Mouse (Mus musculus) neural tube, embryonic 14.5 days (tissue): Measurements from ENCODE around the gene Babam2. TPM values are rescaled to one million over a fixed set of nuclear protein-coding genes. Genes with fewer than 3 reads are reported as not detected.

Experiments
- ATAC-seq: fragments of 200-750 bp; cut with Nextera tagmentation; 2 replicates; pipeline ENCODE4 v1.8.0; 2017; ENCODE audit warnings: low read depth, mild to moderate bottlenecking, moderate TSS enrichment, moderate library complexity
- H3K27ac ChIP-seq: fragments of 300-500 bp; sonication (generic); 2 replicates; pipeline ENCODE4 v1.5.1; 2014; ENCODE audit warnings: low read depth, mild to moderate bottlenecking, control low read depth, low read length, moderate library complexity, mixed read lengths
- H3K27me3 ChIP-seq: fragments of 300-500 bp; sonication (generic); 2 replicates; pipeline ENCODE4 v1.6.1; 2014; ENCODE audit warnings: low read length; ENCODE audit not compliant: control insufficient read depth, insufficient read depth
- H3K36me3 ChIP-seq: fragments of 300-500 bp; sonication (generic); 2 replicates; pipeline ENCODE4 v1.6.1; 2014; ENCODE audit warnings: low read length, mixed read lengths; ENCODE audit not compliant: control insufficient read depth, insufficient read depth
- H3K4me1 ChIP-seq: fragments of 300-500 bp; sonication (generic); 2 replicates; pipeline ENCODE4 v1.6.1; 2014; ENCODE audit warnings: low read length; ENCODE audit not compliant: control insufficient read depth, insufficient read depth
- H3K4me2 ChIP-seq: fragments of 300-500 bp; sonication (generic); 2 replicates; pipeline ENCODE4 v1.6.1; 2014; ENCODE audit warnings: mild to moderate bottlenecking, low read depth, low read length, control low read depth
- H3K4me3 ChIP-seq: fragments of 300-500 bp; sonication (generic); 2 replicates; pipeline ENCODE4 v1.5.1; 2014; ENCODE audit warnings: low read depth, low read length, control low read depth, mixed read lengths
- H3K9ac ChIP-seq: fragments of 300-500 bp; sonication (generic); replicated peaks from 2 replicates; pipeline ENCODE4 v1.6.1; 2014; ENCODE audit warnings: low read depth, mild to moderate bottlenecking, control low read depth, low read length, mixed read lengths
- H3K9me3 ChIP-seq: fragments of 300-500 bp; sonication (generic); 2 replicates; pipeline ENCODE4 v1.6.1; 2016; ENCODE audit warnings: low read length; ENCODE audit not compliant: control insufficient read depth
- WGBS: fragments of 180-500 bp; shearing (Covaris S2); extraction: QIAGEN DNeasy Blood & Tissue Kit; methylation state at CpG from one replicate; pipeline ENCODE4 v1.1.7; 2014; 5-methylcytosine and 5-hydroxymethylcytosine counted together
- polyA plus RNA-seq: library from polyadenylated mRNA; unstranded; fragments of >200 nt; fragmentation: Nextera tagmentation; extraction: Ambion mirVana; gene quantifications from 2 replicates; pipeline ENCODE4 v1.2.1, GENCODE M21; 2014

Gene Babam2
- polyA plus RNA-seq, 1 experiment from 2014 or later: 43.5 TPM

DNA sequence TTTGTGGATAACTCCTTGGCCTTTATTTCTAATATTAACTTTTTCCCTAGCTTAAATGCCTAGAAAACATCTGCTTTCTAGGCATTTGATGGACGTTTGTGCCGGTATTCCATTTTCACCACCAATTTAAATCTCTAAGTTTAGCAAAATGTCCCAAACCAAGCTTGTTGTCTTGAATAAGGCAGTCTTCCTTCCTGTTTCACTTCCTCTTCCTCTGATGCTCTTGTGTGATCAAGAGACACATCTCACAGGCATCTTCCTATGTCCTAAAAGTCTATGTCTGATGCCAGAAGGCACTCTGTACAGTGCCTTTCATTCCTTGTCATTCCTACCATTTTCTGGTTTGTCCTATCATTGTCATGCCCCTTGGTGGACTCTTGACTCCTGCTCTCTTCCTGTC, 210.5 kb downstream of the Babam2 start:
- no peak for ATAC-seq
- H3K9ac ChIP-seq: no peak overlapping the region
- H3K36me3 ChIP-seq: no peaks in the 10 kb centered on the region
- no peak overlapping the region for H3K4me2 ChIP-seq
- no peak overlapping the region for H3K4me3 ChIP-seq
- no peak overlapping the region for H3K27ac ChIP-seq
- 90% methylated on average over 2 of the region's 2 CpGs for WGBS
- no peaks in the 10 kb centered on the region for H3K4me1 ChIP-seq
- H3K27me3 ChIP-seq: no peaks in the 10 kb centered on the region
- no peaks in the 10 kb centered on the region for H3K9me3 ChIP-seq

DNA sequence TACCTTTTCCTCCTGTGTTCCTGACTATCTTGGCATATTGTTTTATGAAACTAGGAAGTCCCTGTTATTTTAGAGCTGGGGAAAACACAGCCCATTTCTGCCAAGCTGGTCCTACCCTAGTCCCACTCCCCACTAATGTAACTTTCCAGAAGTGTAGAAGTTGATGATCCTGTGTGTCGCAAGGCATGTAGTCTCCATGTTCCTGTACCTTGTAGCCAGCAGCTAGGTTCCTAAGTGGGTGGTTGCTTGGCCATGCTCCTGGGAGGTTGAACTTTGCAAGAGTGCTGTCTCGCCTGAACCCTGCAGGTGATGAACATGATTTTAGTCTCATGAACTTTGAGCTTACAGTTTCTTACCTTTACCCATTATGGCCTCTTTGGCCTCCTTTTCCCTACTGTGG, 211.3 kb downstream of the Babam2 start:
- ATAC-seq: no peak
- no peaks in the 10 kb centered on the region for H3K4me1 ChIP-seq
- no peak overlapping the region for H3K27ac ChIP-seq
- no peaks in the 10 kb centered on the region for H3K27me3 ChIP-seq
- no peaks in the 10 kb centered on the region for H3K36me3 ChIP-seq
- H3K4me2 ChIP-seq: no peak overlapping the region
- no peaks in the 10 kb centered on the region for H3K9me3 ChIP-seq
- 96% methylated on average over 2 of the region's 2 CpGs for WGBS
- no peak overlapping the region for H3K9ac ChIP-seq
- H3K4me3 ChIP-seq: no peak overlapping the region

DNA sequence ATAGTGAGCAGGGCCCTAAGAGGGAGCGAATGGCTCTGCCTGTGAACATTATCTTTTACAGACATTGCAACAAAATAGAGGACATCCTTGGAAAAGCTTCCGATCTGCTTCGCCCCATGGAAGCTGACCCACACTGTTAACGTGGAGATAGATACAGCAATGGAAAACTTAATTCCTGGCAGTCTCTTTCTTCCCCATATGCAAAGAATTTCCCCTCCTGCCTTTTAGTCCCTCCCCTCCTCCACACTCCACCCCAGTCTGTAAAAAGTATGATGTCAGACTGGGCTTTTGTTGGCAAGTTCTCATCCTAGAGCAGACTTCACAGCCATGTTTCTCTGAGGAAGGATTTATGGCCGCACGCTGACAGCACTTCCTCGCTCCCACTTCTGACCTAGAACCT, 218.8 kb downstream of the Babam2 start:
- no peak overlapping the region for H3K9ac ChIP-seq
- no peak overlapping the region for H3K27ac ChIP-seq
- H3K4me3 ChIP-seq: no peak overlapping the region
- H3K36me3 ChIP-seq: no peaks in the 10 kb centered on the region
- ATAC-seq: no peak
- no peaks in the 10 kb centered on the region for H3K27me3 ChIP-seq
- 69% methylated on average over 7 of the region's 7 CpGs for WGBS
- no peaks in the 10 kb centered on the region for H3K9me3 ChIP-seq
- no peaks in the 10 kb centered on the region for H3K4me1 ChIP-seq
- no peak overlapping the region for H3K4me2 ChIP-seq

DNA sequence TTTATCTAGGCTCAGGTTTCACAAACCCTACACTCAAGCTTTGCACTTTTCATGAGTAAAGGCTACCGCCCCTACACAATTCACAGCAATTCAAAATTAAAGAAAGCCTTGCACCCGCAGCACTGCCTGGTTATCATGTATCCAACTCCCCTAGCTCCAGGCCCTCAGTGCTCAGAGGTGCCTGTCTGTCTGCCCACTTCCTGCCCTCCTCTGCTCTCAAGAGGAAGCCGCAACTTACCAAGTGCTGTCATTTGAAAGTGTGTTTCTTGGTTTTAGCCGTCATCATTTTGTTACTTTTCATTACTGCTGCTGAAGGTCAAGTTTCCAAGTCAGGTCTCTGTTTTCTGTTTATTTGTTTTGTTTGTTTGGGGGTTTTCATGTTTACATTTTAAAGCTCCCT, 221.1 kb downstream of the Babam2 start:
- Histone ChIP-seq H3K36me3 (no peaks in the 10 kb centered on the region), H3K4me1 (no peaks in the 10 kb centered on the region), H3K27me3 (no peaks in the 10 kb centered on the region), H3K9ac (no peak overlapping the region), H3K9me3 (no peaks in the 10 kb centered on the region), H3K27ac (no peak overlapping the region), H3K4me3 (no peak overlapping the region), H3K4me2 (no peak overlapping the region)
- WGBS: 92% methylated on average over 4 of the region's 4 CpGs
- no peak for ATAC-seq

DNA sequence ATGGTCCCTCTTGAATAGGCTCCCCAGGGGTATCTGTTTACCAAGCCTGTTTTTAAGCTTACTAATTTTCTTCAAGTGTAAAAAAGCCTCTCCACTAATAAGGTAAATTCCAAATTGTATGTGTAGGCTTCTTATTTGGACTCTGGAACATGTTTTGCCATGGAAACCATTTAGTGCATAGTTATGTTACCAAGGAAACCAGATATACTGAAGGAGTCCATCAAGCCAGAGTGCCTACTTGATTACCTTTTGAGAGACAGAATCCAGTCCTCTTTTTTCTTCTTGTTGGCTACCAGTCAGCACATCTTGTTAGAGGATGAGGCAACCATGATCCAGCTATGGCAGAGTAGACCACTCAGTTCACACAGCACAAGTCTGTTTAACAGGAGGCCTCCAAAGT, 222.6 kb downstream of the Babam2 start:
- no peak overlapping the region for H3K4me2 ChIP-seq
- no peak overlapping the region for H3K4me3 ChIP-seq
- H3K27me3 ChIP-seq: no peaks in the 10 kb centered on the region
- H3K9me3 ChIP-seq: no peaks in the 10 kb centered on the region
- no peaks in the 10 kb centered on the region for H3K36me3 ChIP-seq
- no peak overlapping the region for H3K27ac ChIP-seq
- H3K9ac ChIP-seq: no peak overlapping the region
- H3K4me1 ChIP-seq: no peaks in the 10 kb centered on the region
- no peak for ATAC-seq

DNA sequence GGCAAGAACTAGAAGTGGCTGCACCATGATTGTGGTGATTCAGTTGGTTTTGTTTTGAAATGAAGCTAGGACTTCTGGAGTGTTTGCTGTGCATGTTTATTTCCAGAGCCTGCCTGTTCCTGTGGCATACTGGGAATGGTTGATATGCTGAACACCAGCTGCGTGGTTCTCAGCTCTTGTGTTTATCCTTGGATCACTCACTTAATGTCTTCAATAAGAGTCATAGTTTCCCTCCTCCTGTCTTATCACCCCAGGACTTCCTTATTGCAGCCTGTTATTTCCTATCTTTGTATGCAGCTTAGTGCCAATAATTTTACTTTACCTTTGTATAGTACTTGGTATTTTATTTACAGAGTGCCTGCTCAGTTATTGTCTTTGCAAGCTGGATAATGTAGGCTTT, 223.4 kb downstream of the Babam2 start:
- no peak overlapping the region for H3K9ac ChIP-seq
- WGBS: 89% methylated on average over 1 of the region's 1 CpGs
- no peak for ATAC-seq
- H3K4me1 ChIP-seq: no peaks in the 10 kb centered on the region
- H3K4me3 ChIP-seq: no peak overlapping the region
- no peaks in the 10 kb centered on the region for H3K9me3 ChIP-seq
- H3K27ac ChIP-seq: no peak overlapping the region
- no peaks in the 10 kb centered on the region for H3K36me3 ChIP-seq
- H3K27me3 ChIP-seq: no peaks in the 10 kb centered on the region
- H3K4me2 ChIP-seq: no peak overlapping the region

DNA sequence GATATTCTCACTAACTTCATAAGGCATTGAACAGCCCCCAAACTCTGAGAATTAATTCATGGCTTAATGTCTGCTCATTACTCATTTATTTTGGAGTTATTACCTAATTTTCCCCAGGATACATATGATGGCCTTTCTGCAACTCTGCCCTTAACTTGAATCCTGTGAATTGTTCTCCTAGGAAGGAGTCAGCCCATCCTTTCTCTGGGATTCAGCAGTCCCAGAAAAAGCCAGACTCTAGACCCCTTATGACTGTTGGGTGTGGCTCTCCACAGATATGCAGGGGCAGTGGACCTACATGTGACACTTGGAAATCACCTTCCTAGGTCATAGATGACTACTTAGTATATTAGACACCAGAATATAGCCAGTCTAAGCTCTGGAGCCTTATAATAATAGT, 226.6 kb downstream of the Babam2 start:
- no peak overlapping the region for H3K4me2 ChIP-seq
- no peak for ATAC-seq
- H3K27ac ChIP-seq: no peak overlapping the region
- no peak overlapping the region for H3K4me3 ChIP-seq
- H3K9me3 ChIP-seq: no peaks in the 10 kb centered on the region
- no peak overlapping the region for H3K9ac ChIP-seq
- no peaks in the 10 kb centered on the region for H3K27me3 ChIP-seq
- no peaks in the 10 kb centered on the region for H3K36me3 ChIP-seq
- H3K4me1 ChIP-seq: no peaks in the 10 kb centered on the region

DNA sequence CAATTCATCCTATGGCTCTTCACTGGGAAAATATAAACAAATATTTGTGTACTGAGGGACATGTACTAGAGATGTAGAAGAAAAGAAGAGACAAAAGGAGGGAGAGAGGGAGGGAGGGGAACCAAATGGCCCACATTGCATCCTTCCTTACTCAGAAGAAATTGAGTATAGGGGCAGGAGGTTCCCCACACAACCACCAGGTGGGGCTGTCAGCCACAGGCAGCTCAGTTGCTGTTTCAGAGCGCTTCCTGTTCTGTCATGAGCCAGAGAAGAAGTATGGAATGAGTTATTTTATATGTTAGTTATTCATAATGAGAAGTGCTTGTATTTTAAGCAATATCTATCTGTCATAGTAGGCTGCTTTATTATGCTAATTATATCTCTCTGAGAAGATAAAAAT, 229.1 kb downstream of the Babam2 start:
- ATAC-seq: no peak
- WGBS: 81% methylated on average over 1 of the region's 1 CpGs
- Histone ChIP-seq H3K36me3 (no peaks in the 10 kb centered on the region), H3K4me1 (no peaks in the 10 kb centered on the region), H3K9me3 (no peaks in the 10 kb centered on the region), H3K27ac (no peak overlapping the region), H3K4me3 (no peak overlapping the region), H3K9ac (no peak overlapping the region), H3K4me2 (no peak overlapping the region), H3K27me3 (no peaks in the 10 kb centered on the region)

DNA sequence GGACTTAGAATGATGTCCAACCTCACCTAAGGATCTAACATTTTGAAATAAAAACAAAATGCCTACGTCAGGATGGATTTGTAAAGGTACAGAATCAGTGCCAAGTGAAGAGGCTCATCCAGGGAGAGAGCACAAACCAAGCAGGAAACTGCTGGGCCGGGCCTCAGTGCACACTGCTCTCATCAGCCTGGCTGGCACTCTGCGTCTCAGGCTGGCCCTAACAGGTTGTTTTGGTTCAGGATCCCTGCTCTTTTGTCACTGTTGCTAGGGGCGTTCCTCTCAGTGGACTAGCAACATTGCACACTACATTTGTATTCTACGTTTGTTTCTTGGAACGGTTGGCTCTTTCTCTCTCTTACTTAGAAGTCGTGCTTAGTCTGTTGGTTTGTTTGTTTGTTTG, 231.5 kb downstream of the Babam2 start:
- Histone ChIP-seq H3K4me1 (no peaks in the 10 kb centered on the region), H3K9ac (no peak overlapping the region), H3K27me3 (no peaks in the 10 kb centered on the region), H3K4me3 (no peak overlapping the region), H3K36me3 (no peaks in the 10 kb centered on the region), H3K27ac (no peak overlapping the region), H3K9me3 (no peaks in the 10 kb centered on the region), H3K4me2 (no peak overlapping the region)
- 49% methylated on average over 7 of the region's 7 CpGs for WGBS
- peak; percentile 70; the same call in 1 of the 2 replicates for ATAC-seq

DNA sequence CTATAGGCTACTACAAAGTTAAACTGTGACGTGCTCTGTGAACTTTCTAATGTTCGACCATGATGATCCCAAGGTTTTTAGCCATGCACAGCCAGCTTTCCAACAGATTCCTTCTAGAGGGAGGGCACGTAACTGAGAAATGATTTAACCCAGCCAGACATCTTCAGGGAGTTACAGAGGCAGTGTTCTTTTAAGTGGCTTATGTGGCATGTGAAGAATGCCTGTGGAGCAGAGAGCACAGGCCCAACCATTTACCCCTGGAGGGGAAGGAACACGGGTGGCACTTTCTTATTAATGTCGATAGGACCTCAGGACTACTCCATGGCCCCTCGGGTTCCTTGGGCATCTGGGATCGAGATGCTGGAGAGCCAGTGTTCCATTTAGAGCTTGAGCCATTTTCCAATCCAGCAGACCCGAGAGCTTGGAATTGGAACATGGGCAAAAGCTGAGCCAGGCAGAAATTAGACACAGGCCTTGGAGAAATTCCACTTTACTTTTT, 233.7 kb downstream of the Babam2 start:
- WGBS: 89% methylated on average over 8 of the region's 8 CpGs
- ATAC-seq: no peak
- no peak overlapping the region for H3K27ac ChIP-seq
- no peaks in the 10 kb centered on the region for H3K36me3 ChIP-seq
- no peaks in the 10 kb centered on the region for H3K4me1 ChIP-seq
- H3K4me2 ChIP-seq: no peak overlapping the region
- no peak overlapping the region for H3K4me3 ChIP-seq
- H3K9ac ChIP-seq: no peak overlapping the region
- H3K9me3 ChIP-seq: no peaks in the 10 kb centered on the region
- H3K27me3 ChIP-seq: no peaks in the 10 kb centered on the region
